Mouse (Mus musculus) hindbrain, postnatal 0 days (tissue): Measurements from ENCODE around the gene Ly6g. TPM values are rescaled to one million over a fixed set of nuclear protein-coding genes. Genes with fewer than 3 reads are reported as not detected.
"Not testable (repeated sequence)": the region's sequence is repeated elsewhere in the genome, so short reads cannot be mapped to it uniquely, and the experiment has no call there.

Experiments
- ATAC-seq: fragments of 200-750 bp; cut with Nextera tagmentation; 2 replicates; pipeline ENCODE4 v1.8.0; 2017; ENCODE audit warnings: mild to moderate bottlenecking, moderate TSS enrichment, moderate library complexity
- DNase-seq: peaks from one replicate; pipeline ENCODE4 v3.0.0-alpha.2; 2015; ENCODE audit warnings: low spot score
- H3K27ac ChIP-seq: fragments of 300-500 bp; sonication (generic); 2 replicates; pipeline ENCODE4 v1.5.1; 2014; ENCODE audit warnings: mild to moderate bottlenecking
- H3K27me3 ChIP-seq: fragments of 300-500 bp; sonication (generic); 2 replicates; pipeline ENCODE4 v1.6.1; 2014; ENCODE audit warnings: low read length, mixed read lengths; ENCODE audit not compliant: insufficient read depth
- H3K36me3 ChIP-seq: fragments of 300-500 bp; sonication (generic); 2 replicates; pipeline ENCODE4 v1.6.1; 2014; ENCODE audit warnings: low read length, mixed read lengths; ENCODE audit not compliant: insufficient read depth
- H3K4me1 ChIP-seq: fragments of 300-500 bp; sonication (generic); 2 replicates; pipeline ENCODE4 v1.6.1; 2014; ENCODE audit warnings: antibody characterized with exemption, low read length, mixed read lengths; ENCODE audit not compliant: insufficient read depth
- H3K4me2 ChIP-seq: fragments of 300-500 bp; sonication (generic); 2 replicates; pipeline ENCODE4 v1.6.1; 2014; ENCODE audit warnings: low read depth, mild to moderate bottlenecking, low read length, moderate library complexity, mixed read lengths
- H3K4me3 ChIP-seq: fragments of 300-500 bp; sonication (generic); 2 replicates; pipeline ENCODE4 v1.5.1; 2014; ENCODE audit warnings: low read length
- H3K9ac ChIP-seq: fragments of 300-500 bp; sonication (generic); replicated peaks from 2 replicates; pipeline ENCODE4 v1.6.1; 2014; ENCODE audit warnings: mild to moderate bottlenecking, low read length, moderate library complexity, mixed read lengths
- H3K9me3 ChIP-seq: fragments of 300-500 bp; sonication (generic); 2 replicates; pipeline ENCODE4 v1.6.1; 2016; ENCODE audit warnings: low read length, mixed read lengths
- CTCF ChIP-seq: IDR thresholded peaks from 2 replicates; pipeline ENCODE4 v1.5.1; 2016; ENCODE audit warnings: antibody characterized with exemption, control low read depth, low read depth
- WGBS: fragments of 180-500 bp; shearing (Covaris S2); extraction: QIAGEN DNeasy Blood & Tissue Kit; methylation state at CpG from one replicate; pipeline ENCODE4 v1.1.7; 2014; 5-methylcytosine and 5-hydroxymethylcytosine counted together
- polyA plus RNA-seq: library from polyadenylated mRNA; unstranded; fragments of >200 nt; fragmentation: Nextera tagmentation; extraction: Ambion mirVana; gene quantifications from 2 replicates; pipeline ENCODE4 v1.2.1, GENCODE M21; 2015
- total RNA-seq: library from RNA; depleted of rRNA; stranded (reverse); fragments of >200 nt; gene quantifications from 2 replicates; pipeline ENCODE4 v1.2.3, GENCODE M21; 2014; rRNA removed

The Ly6g gene
- not detected in 2 replicates for total RNA-seq
- polyA plus RNA-seq, result 0.15 TPM in 1 of 2 replicates, not detected in the other

DNA sequence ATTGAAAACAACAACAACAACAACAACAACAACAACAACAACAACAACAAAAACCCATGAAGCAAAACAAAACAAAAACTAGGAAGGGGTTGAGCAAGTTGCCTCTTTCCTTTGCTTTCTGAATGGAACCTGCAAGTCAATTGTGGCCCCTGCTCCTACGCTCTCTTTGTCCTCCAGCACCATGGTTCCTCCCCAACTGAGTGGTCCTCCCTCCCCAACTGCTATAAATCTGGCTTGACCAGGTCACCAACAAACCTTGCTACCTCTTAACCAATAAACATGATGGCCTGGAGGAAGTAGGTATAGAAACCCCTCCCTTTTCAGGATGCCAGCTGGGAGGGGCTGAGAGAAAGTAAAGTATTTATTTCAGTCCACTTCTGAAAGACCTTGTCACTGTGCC is at the start of gene Ly6g:
TSS of gene Ly6g (plus strand) at position 301 of the 400 bp plus-strand sequence.
- DNase-seq (no peak), ATAC-seq (no peak)
- Histone ChIP-seq H3K4me1 (no peaks in the 10 kb centered on the region), H3K4me2 (no peak within 1 kb of the TSS), H3K36me3 (no peaks in the 10 kb centered on the region), H3K9ac (no peak within 1 kb of the TSS), H3K27ac (no peak within 1 kb of the TSS), H3K27me3 (no peaks in the 10 kb centered on the region), H3K4me3 (no peak within 1 kb of the TSS), H3K9me3 (no peaks in the 10 kb centered on the region)
- no peak for TF ChIP-seq CTCF
- WGBS, result 78% methylated on average over 1 of the region's 1 CpGs

DNA sequence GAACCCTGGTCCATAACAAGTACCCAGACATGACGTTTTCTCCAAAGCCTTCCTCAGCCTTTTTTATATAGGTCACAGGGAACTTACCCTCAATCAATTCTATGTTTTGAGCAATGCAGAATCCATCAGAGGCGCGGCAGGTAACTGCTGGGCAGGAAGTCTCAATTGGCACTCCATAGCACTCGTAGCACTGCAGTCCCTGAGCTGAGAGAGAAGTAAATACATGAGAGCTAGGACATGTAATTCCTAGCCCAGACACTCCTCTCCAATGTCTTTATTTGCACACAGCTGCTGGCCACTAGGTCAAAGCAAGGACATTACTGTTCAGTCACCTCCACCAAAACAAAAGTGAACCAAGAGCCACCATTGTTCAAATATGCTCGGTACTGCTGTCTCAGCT is 44.6 kb upstream of the Ly6g start:
- not testable (repeated sequence) for ATAC-seq, DNase-seq, H3K9me3 ChIP-seq, H3K4me3 ChIP-seq, H3K27ac ChIP-seq, H3K27me3 ChIP-seq, H3K4me1 ChIP-seq, H3K4me2 ChIP-seq, H3K9ac ChIP-seq, H3K36me3 ChIP-seq
- WGBS, result 69% methylated on average over 2 of the region's 5 CpGs

DNA sequence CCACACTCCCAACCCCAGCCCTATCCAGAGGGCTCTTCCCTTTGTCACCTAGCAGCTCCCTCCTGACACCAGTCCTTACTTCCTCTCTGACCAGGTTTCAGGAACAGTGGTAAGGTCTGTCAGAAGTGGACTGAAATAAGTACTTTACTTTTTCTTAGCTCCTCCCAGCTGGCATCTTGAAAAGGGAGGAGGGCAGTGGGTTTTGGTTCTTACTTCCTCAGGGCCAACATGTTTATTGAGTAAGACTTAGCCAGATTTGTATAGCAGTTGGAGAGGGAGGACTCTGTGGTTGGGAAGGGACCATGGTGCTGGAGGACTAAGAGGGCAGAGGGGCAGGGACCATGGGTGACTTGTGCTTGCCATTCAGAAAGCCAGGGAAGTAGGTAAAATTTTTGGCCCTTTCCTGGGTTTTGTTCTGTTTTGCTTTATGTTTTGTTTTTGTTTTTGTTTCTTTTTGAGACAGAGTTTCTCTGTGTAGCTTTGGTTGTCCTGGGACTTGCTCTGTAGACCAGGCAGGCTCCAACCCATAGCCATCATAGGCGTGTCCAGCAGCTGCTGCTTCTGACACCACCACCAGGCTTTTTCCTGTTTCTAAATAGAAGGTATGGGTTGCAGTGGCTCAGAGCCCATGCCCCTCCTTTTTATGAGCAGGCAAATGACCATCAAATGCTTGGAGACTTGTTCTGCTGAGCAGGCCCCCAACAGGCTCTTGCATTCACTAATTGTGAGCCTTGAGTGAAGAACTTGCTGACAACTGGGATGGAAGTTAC is 43.0 kb upstream of the Ly6g start, which contains the start of gene Ly6c2:
TSS of gene Ly6c2 (minus strand) at position 110 of the 770 bp plus-strand sequence.
- not testable (repeated sequence) for H3K27me3 ChIP-seq, H3K36me3 ChIP-seq, H3K9me3 ChIP-seq, H3K4me3 ChIP-seq, H3K27ac ChIP-seq, H3K9ac ChIP-seq, ATAC-seq, H3K4me1 ChIP-seq, H3K4me2 ChIP-seq, DNase-seq
- no CpG with 5 or more reads among the region's 1 CpGs for WGBS

DNA sequence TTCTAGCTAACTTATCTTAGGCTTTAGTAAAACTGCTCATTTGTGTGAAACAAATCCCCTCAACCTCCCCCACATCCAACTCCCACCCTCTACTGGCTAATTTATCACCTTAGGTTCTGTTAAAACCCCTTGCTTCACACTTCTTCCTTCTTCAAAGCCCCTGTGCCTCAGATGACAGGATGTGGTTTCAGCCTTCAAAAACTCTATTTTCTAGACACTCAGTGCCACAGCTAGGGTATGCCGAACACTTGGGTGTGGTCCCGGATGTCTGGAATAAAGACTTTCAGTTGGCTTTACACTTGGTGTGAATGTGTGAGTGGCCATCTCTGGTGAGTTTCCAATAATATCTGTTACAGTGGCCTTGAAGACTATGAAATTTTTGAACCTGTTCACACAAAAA is 38.5 kb upstream of the Ly6g start:
- H3K27me3 ChIP-seq, result no peaks in the 10 kb centered on the region
- ATAC-seq (no peak), DNase-seq (no peak)
- H3K4me1 ChIP-seq, result no peaks in the 10 kb centered on the region
- no peak overlapping the region for H3K27ac ChIP-seq
- H3K36me3 ChIP-seq, result no peaks in the 10 kb centered on the region
- no peak overlapping the region for H3K4me3 ChIP-seq
- no peaks in the 10 kb centered on the region for H3K9me3 ChIP-seq
- H3K4me2 ChIP-seq, result no peak overlapping the region
- 92% methylated on average over 2 of the region's 2 CpGs for WGBS
- H3K9ac ChIP-seq, result no peak overlapping the region
- no peak for TF ChIP-seq CTCF

DNA sequence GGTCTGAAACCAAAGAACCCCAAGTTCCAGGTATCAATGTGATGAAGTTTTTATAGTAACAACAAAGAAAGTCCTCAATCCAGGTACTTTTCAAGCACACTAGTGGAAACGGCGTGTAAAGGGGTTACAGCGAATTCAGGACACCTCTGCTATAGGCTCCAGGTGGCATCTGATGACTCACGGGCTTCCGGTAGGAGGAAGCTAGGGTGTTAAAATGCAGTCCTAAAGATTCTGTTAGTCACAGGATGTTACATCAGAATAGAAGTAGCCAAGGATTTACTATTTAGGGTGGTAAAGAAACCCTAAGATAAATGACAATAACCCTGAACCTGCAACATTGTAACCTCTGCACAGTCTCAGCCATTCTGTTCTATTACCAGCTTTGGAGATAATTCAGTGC is 37.6 kb upstream of the Ly6g start:
- not testable (repeated sequence) for H3K4me3 ChIP-seq, H3K9ac ChIP-seq, H3K4me1 ChIP-seq, H3K27ac ChIP-seq, DNase-seq, H3K9me3 ChIP-seq, H3K36me3 ChIP-seq, H3K27me3 ChIP-seq, H3K4me2 ChIP-seq, ATAC-seq
- 94% methylated on average over 5 of the region's 5 CpGs for WGBS

DNA sequence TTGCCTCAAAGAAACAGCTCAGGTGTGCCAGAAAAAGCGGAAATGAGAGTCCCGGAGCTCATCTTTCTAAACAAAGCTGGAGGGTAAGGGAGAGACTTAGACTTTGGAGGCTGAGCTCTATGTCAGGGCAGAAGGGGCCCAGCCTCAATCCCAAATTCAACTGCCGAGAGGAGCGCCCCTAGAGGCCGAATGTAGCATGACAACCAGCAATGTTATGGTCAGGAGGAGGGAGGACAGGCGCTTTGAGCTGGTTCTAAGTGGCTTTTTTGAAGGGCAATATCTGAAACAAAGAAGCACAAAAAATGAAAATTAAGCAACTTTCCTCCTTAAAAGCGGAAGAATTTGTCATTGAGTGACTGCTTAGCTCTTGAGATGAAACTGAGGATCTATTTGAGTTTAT is 36.3 kb upstream of the Ly6g start:
- H3K9me3 ChIP-seq, ATAC-seq, H3K36me3 ChIP-seq, H3K27ac ChIP-seq, H3K9ac ChIP-seq, H3K4me2 ChIP-seq, H3K4me1 ChIP-seq, H3K27me3 ChIP-seq, H3K4me3 ChIP-seq: not testable (repeated sequence)
- DNase-seq, result peak; percentile 42
- WGBS, result 19% methylated on average over 5 of the region's 7 CpGs
- TF ChIP-seq CTCF, result peak; percentile 69

DNA sequence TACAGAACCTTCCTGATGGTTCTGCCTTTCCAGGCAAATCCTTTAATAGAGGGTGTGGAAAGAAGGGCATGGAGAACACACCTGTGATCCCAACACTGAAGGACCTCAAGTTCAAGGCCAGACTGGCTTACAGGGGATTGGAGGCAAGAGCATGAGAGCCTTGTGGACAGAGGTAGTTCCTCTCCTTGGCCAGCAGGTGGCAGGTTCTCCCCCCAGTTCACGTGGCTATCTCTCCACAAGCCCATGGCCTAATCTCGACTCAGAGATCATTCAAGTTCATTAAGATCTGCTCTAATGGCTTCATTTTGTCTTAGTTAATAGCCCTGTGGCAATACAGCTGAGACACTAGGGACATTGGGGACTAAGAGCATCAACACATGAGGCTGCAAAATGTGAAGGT is 35.0 kb upstream of the Ly6g start:
- no peak overlapping the region for H3K9ac ChIP-seq
- 13% methylated on average over 2 of the region's 2 CpGs for WGBS
- H3K9me3 ChIP-seq, result no peaks in the 10 kb centered on the region
- no peaks in the 10 kb centered on the region for H3K27me3 ChIP-seq
- H3K4me3 ChIP-seq, result no peak overlapping the region
- TF ChIP-seq CTCF, result peak; percentile 74
- no peak overlapping the region for H3K4me2 ChIP-seq
- DNase-seq (peak; percentile 8), ATAC-seq (no peak)
- H3K27ac ChIP-seq, result no peak overlapping the region
- no peaks in the 10 kb centered on the region for H3K4me1 ChIP-seq
- no peaks in the 10 kb centered on the region for H3K36me3 ChIP-seq

DNA sequence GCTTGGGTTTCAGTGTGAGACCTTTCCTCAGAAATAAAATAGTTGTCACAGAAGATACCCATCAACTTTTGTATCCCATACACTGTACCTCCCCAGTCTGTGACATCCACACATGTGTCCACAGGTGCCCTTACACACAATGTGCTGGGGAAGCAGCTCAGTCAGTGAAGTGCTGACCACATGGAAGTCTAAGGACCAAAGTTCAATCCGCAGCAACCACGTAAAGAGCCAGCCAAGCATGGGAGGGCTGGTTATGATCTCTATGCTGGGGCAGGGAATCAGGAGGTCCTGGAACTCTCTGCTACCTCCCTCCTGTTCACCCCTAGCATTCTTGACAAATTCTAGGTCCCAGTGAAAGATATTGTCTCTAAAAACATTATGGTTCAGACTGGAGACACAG is 22.7 kb upstream of the Ly6g start:
- H3K36me3 ChIP-seq, ATAC-seq, H3K4me1 ChIP-seq, DNase-seq, H3K9ac ChIP-seq, H3K27me3 ChIP-seq, H3K4me3 ChIP-seq, H3K9me3 ChIP-seq, H3K4me2 ChIP-seq, H3K27ac ChIP-seq: not testable (repeated sequence)
- 86% methylated on average over 2 of the region's 2 CpGs for WGBS

DNA sequence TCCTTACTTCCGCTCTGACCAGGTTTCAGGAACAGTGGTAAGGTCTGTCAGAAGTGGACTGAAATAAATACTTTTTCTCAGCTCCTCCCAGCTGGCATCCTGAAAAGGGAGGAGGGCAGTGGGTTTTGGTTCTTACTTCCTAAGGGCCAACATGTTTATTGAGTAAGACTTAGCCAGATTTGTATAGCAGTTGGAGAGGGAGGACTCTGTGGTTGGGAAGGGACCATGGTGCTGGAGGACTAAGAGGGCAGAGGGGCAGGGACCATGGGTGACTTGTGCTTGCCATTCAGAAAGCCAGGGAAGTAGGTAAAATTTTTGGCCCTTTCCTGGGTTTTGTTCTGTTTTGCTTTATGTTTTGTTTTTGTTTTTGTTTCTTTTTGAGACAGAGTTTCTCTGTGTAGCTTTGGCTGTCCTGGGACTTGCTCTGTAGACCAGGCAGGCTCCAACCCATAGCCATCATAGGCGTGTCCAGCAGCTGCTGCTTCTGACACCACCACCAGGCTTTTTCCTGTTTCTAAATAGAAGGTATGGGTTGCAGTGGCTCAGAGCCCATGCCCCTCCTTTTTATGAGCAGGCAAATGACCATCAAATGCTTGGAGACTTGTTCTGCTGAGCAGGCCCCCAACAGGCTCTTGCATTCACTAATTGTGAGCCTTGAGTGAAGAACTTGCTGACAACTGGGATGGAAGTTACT is 19.8 kb upstream of the Ly6g start:
- H3K4me3 ChIP-seq, H3K4me1 ChIP-seq, H3K27me3 ChIP-seq, H3K36me3 ChIP-seq, ATAC-seq, H3K9ac ChIP-seq, H3K9me3 ChIP-seq, H3K4me2 ChIP-seq, DNase-seq, H3K27ac ChIP-seq: not testable (repeated sequence)
- WGBS, result 83% methylated on average over 1 of the region's 2 CpGs

DNA sequence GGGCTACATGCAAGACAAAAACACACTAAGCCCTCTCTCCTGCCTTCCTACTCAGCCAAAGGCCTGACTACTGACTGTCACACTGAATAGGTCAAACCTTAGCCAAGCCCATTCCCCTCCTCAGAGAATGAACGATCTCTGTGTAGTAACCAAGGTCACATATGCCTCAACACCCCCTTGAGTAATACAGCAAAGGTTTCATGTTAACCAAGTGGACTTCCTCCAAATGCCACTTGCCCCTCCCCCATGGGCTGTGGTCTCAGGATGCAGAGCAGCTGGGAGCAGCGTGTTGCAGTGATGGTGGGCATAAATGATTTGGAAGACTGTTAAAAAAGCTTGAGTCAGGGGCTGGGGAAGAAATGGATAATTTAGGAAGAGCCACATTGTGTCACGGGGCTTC is 17.3 kb upstream of the Ly6g start:
- not testable (repeated sequence) for H3K36me3 ChIP-seq, H3K4me2 ChIP-seq, H3K4me3 ChIP-seq, DNase-seq, H3K27me3 ChIP-seq, H3K4me1 ChIP-seq, ATAC-seq, H3K9ac ChIP-seq, H3K9me3 ChIP-seq, H3K27ac ChIP-seq
- WGBS, result 75% methylated on average over 3 of the region's 3 CpGs
